Mouse (Mus musculus) gastrocnemius, adult 2 months (tissue): ENCODE data around the gene Atxn1. TPM values are rescaled to one million over a fixed set of nuclear protein-coding genes. Genes with fewer than 3 reads are reported as not detected.

Source experiments
- DNase-seq: peaks from one replicate; pipeline ENCODE4 v3.0.0; 2022
- H3K27ac ChIP-seq: fragments of 200-600 bp; 2 replicates; pipeline ENCODE4 v1.8.1; 2022; ENCODE audit warnings: mild to moderate bottlenecking
- H3K4me3 ChIP-seq: fragments of 200-600 bp; 2 replicates; pipeline ENCODE4 v1.8.1; 2022; ENCODE audit warnings: mild to moderate bottlenecking, moderate library complexity
- CTCF ChIP-seq: fragments of 200-600 bp; IDR thresholded peaks from 2 replicates; pipeline ENCODE4 v1.8.1; 2022; ENCODE audit warnings: antibody characterized with exemption, mild to moderate bottlenecking, moderate library complexity
- intact Hi-C: fragments of 180-260 bp; cut with DNase I; formaldehyde crosslinking; loops from one replicate; pipeline ENCODE4 v1.15.1; 2025
- total RNA-seq, 2 experiments: library from RNA; stranded (reverse); gene quantifications; 2 replicates each; pipeline ENCODE4 v1.2.3; 2021

Gene Atxn1
- total RNA-seq, 2 experiments from 2014 or later = 40.4 to 56.3 TPM

- intact Hi-C loops = no loop called here
- no peak for DNase-seq
- no peak for TF ChIP-seq CTCF
- Histone ChIP-seq H3K27ac (no peak overlapping the region), H3K4me3 (no peak overlapping the region)
Measured at GRCm38 (mm10) chr13:45816670-45817069, 148.1 kb downstream of the Atxn1 start.

GRCm38 (mm10) chr13:45809777-45810410 is 154.9 kb downstream of the Atxn1 start:
- no peak for DNase-seq
- TF ChIP-seq CTCF = no peak
- peak overlapping the region; percentile 72 for H3K27ac ChIP-seq
- intact Hi-C loops = loop anchor here (5.0 kb wide), 2 partner anchors 128 to 173 kb away; no protein-coding TSS in a partner anchor
- H3K4me3 ChIP-seq = peak overlapping the region; percentile 46

DNA sequence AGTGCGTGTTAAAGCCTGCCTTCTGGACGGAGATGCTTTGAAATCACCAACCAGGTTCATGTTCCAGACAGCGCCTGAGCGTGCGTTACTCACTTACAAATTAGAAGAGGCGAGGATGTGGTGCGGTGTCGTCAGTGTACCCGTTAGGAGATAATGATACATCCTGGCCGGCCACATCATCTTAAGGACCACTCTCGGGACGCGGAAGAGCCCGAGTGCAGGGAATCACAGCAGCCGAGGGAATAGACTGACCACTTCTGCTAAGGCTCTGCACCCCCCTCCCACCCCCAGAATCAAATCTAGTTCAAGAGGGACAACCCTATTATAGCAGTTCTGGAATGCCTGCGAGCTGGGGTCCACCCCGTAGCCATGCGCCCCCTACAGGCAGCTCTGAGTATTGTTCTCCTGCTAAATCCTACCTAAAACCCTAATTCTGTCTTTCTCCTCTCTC is 157.2 kb downstream of the Atxn1 start:
- no peak overlapping the region for H3K27ac ChIP-seq
- intact Hi-C loops = loop anchor here (5.0 kb wide), 2 partner anchors 125 to 170 kb away; no protein-coding TSS in a partner anchor
- peak overlapping the region; percentile 33 for H3K4me3 ChIP-seq
- TF ChIP-seq CTCF = peak; percentile 76
- DNase-seq = peak; percentile 66

DNA sequence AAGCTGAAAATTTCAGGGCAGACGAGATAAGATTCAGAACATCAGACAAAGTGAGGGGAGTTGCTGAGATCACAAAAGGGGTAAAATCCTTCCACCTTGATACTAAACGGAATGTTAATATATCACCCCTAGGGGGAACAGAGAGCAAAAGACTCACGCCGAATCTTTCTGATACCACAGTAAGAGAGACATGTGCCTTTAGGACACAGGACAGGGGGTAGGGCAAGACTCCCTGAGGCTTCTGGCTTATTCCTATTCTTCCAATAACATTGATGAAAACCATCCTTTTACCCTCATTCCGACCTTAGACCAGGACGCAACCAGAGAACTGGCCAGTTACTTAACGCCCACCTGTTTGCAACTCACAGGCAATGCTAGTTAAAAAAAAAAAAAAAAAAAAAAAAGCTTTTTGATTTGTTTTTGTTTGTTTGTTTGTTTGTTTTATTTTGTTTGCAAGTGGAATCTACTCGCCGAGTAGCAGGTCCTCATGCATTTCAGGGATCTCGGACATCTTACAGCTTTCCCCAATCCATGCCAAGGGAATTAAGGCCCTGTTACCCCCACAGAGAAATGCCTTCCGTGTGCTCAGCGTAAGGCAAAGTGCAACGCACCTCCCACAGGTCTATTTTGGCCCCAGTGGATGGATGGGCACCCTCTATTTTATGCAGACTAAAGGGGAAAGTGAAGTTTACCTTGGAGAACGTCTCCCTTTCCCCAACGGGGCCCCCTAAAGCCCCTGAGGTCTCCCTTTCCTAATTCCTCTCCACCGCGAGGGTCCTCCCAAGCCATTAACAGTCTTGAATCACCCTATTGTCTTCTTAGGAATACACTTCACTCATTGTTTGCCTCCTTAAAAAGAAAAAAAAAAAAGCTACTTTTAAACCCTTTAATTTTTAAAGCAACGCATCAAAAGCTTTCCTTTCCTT is 157.9 kb downstream of the Atxn1 start:
- intact Hi-C loops = loop anchor here (5.0 kb wide), 2 partner anchors 125 to 170 kb away; no protein-coding TSS in a partner anchor
- Histone ChIP-seq H3K4me3 (no peak overlapping the region), H3K27ac (no peak overlapping the region)
- DNase-seq = no peak
- TF ChIP-seq CTCF = no peak

- intact Hi-C loops = loop anchor here (5.0 kb wide), 2 partner anchors 124 to 169 kb away; no protein-coding TSS in a partner anchor
- Histone ChIP-seq H3K27ac (no peak overlapping the region), H3K4me3 (no peak overlapping the region)
- TF ChIP-seq CTCF = no peak
- no peak for DNase-seq
Measured at GRCm38 (mm10) chr13:45805915-45806599, 158.8 kb downstream of the Atxn1 start.

- no peak overlapping the region for H3K27ac ChIP-seq
- DNase-seq = no peak
- intact Hi-C loops = no loop called here
Measured at GRCm38 (mm10) chr13:45802620-45803410, 162.0 kb downstream of the Atxn1 start.

GRCm38 (mm10) chr13:45798248-45798647 is 166.6 kb downstream of the Atxn1 start:
- no peak for DNase-seq
- Histone ChIP-seq H3K27ac (peak overlapping the region; percentile 25; the same call in 1 of the 2 replicates), H3K4me3 (no peak overlapping the region)
- intact Hi-C loops = no loop called here
- no peak for TF ChIP-seq CTCF

More at GRCm38 (mm10) chr13:45802620-45803410, 162.0 kb downstream of the Atxn1 start:
- H3K4me3 ChIP-seq = no peak overlapping the region
- no peak for TF ChIP-seq CTCF

- no peak for DNase-seq
- intact Hi-C loops = no loop called here
Measured at GRCm38 (mm10) chr13:45797696-45798095, 167.1 kb downstream of the Atxn1 start.

DNA sequence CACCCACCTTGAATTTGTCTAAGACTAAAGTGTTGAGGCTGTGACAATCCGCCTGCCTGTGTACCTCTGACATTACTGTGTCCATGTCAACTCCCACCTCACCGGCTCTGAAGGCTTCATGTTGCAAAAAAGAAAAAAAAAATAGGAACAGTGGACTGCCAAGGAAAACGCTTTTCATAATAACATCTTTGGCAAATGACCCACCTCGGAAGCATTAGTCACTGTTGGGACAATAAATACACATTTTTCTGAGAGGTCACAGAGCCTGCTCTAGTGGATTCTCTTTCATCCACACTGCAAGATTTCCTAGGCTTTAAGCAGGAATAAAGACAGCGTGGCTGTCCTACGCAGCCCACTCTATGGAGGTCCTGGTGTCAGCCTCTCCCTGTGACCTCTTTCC is 168.5 kb downstream of the Atxn1 start:
- Histone ChIP-seq H3K27ac (peak overlapping the region; percentile 63), H3K4me3 (no peak overlapping the region)
- DNase-seq = no peak
- intact Hi-C loops = no loop called here
- TF ChIP-seq CTCF = no peak

More at GRCm38 (mm10) chr13:45797696-45798095, 167.1 kb downstream of the Atxn1 start:
- TF ChIP-seq CTCF = no peak
- H3K4me3 ChIP-seq = no peak overlapping the region
- H3K27ac ChIP-seq = no peak overlapping the region

- Histone ChIP-seq H3K27ac (no peak overlapping the region), H3K4me3 (no peak overlapping the region)
- DNase-seq = no peak
- no peak for TF ChIP-seq CTCF
- intact Hi-C loops = no loop called here
Measured at GRCm38 (mm10) chr13:45793796-45794195, 171.0 kb downstream of the Atxn1 start.

DNA sequence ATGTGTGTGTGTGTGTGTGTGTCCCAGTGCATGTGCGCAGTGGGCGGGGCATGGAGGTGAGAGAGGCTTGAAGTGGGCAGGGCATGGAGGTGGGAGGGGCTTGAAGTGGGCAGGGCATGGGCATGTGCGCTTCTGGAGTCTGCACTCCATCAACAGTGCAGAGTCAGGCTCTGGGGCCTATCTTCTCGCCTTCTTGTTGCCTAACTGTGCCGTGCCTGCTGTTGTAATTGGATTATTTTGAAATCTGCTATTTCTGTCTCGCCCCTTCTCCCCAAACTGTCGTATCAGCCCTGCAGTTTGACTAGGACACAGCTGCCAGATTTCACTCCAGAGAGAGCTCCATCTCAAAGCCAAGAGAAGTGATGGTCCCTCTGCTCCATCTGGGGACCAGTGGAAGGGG is 178.4 kb downstream of the Atxn1 start:
- H3K4me3 ChIP-seq = no peak overlapping the region
- intact Hi-C loops = no loop called here

DNA sequence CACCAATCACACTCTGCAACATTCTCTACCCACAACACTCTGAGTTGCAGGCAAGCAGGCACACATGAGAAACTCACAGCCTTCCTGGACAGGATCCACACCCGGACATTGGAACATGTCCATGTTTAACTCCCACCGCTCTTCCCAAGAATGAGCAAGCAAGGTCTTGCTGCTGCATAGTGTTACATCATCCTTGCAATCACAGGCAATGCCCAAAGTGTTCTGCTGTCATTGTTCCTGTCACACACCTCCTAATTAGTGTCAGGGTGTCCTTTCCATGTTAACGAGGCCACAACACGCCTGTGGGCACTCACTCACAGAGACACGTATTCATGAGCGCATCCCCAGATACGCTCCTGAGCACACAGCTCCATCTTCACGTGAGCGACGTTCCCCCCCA is 181.1 kb downstream of the Atxn1 start:
- H3K27ac ChIP-seq = no peak overlapping the region
- no peak overlapping the region for H3K4me3 ChIP-seq
- no peak for TF ChIP-seq CTCF
- DNase-seq = no peak
- intact Hi-C loops = no loop called here

More for the DNA sequence above, 178.4 kb downstream of the Atxn1 start:
- no peak overlapping the region for H3K27ac ChIP-seq
- no peak for TF ChIP-seq CTCF
- DNase-seq = no peak
